Mouse (Mus musculus): ENCODE results near the gene B230104I21Rik.

Gene B230104I21Rik

GRCm38 (mm10) chr4:154352246-154352645, 16.3 kb downstream of the B230104I21Rik start:
- no peak for DNase-seq

DNA sequence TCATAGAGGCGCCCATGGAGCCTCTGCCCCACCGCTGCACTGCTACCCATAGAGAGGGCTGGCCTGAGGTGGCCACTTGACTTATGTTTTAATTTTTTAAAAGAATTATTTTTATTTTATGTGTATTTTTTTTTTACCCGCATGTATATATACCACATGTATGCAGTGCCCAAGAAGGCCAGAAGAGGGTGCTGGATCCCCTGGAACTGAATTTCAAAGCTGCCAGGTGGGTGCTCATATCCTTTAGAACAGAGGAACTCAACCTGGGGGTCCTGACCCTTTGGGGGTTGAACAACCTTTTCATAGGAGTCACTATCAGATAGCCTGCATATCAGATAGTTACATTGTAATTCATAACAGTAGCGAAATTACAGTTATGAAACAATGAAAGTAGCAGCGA, 19.5 kb downstream of the B230104I21Rik start:
- no peak for DNase-seq

GRCm38 (mm10) chr4:154358370-154358769, 22.4 kb downstream of the B230104I21Rik start:
- no peak for DNase-seq

DNA sequence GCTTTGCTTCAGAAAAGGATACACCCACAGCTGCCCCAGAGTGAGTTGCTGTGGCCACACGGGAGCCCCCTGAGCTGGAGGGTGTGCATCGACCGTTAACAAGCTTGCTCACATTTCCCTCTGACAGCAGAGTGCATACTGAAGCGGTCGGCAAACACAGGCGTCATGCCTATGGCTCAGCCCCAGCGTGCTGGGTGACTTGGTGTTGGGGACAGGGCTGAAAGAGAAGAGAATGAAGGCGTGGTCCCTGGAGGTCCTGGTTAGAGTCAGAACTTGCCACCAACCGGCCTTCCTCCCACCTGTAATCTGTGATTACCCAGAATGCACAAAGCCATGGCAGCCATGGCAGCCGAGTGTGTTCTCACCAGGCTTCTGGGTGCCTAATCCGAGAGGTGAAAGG, 22.9 kb downstream of the B230104I21Rik start:
- DNase-seq: no peak

GRCm38 (mm10) chr4:154359762-154360300, 23.9 kb downstream of the B230104I21Rik start:
- DNase-seq: no peak

DNA sequence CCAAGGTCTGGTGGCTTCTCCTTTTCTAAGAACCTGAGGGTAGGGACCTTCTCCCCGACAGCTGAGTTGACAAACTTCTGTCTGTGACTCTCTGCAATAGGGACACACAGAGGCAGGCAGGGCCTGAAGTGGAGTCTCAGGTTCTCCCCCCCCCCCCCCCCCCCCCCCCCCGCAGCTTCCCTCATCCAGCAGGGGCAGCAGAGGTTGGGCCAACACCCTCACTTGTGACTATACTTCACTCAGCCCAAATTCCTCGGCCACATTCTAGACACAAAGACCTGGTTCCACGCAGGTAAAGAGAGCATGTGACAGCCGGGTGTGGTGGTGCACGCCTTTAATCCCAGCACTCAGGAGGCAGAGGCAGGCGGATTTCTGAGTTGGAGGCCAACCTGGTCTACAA, 24.5 kb downstream of the B230104I21Rik start:
- no peak for DNase-seq

- DNase-seq: no peak
Measured at GRCm38 (mm10) chr4:154360850-154361249, 24.9 kb downstream of the B230104I21Rik start.

- no peak for DNase-seq
Measured at GRCm38 (mm10) chr4:154364752-154365151, 28.8 kb downstream of the B230104I21Rik start.

- no peak for DNase-seq
Measured at GRCm38 (mm10) chr4:154366836-154367235, 30.9 kb downstream of the B230104I21Rik start.

DNA sequence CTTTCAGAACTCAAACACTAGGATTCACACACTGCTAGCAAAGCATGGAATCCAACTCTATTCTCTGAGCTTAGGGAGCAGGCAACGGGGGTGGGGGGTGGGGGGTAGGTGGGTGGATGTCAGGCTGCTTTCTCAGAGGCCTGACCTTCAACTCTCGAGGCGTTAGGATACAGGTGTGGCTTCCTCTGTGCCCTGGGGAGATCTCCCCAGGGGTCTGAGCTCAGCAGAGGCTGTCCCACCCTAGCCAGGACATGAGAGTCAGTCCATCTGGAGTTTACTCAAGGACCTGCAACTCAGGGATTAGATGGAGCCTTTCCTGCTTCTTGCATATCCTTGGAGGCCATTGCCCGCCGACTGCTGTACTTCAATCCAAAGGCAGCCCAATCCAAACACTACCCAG, 33.2 kb downstream of the B230104I21Rik start:
- DNase-seq: no peak

DNA sequence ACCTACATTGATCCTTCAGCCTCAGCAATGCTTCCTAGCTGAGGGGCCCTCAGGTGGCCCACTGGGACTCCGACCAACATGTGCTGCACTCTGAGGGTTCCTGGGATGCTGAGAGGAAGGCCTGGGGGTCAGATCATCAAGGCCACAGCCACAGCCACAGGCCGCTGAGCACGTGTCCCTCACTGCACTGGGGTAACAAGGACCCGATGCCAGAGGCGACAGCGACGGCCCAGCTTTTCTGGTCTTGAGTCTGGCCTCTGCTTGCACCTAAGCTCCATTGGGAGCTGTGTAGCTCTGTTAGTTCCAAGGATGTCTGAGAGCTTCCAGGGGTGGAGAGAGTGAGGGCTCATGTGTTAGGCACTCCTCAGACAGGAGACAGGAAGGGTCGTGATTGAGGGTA, 34.9 kb downstream of the B230104I21Rik start:
- DNase-seq: no peak

DNA sequence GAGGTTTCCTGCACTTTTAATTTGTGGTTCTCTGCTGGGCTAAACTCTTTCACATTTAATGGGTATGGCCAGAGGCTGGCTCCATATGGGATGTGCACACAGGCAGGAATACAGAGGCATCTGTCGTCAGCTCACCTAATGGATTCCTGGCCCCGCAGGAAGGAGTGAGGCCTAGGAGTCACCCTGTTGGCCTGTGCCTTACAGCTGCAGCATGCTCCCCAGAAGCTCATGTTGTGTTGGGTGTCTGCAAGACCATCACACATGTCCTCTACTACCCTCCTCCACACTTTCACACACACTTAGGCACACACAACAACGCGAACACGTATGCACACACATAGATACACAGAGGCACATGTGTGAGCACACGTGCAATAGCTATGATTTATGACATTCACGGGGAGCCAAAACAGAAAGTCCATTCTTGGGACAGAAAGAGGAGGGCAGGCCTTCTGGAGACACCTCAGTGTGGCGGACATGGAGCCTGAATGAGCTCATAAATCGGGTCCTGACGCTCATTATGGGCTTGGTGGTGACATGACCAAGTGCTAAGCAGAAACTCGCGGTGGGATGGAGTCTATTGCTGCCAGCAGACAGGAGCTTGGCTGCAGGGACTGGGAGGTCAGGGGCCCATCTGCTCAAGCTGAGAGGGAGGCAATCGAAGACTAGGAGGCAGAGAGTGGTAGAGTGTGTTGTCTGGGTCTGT, 35.8 kb downstream of the B230104I21Rik start:
- no peak for DNase-seq

DNA sequence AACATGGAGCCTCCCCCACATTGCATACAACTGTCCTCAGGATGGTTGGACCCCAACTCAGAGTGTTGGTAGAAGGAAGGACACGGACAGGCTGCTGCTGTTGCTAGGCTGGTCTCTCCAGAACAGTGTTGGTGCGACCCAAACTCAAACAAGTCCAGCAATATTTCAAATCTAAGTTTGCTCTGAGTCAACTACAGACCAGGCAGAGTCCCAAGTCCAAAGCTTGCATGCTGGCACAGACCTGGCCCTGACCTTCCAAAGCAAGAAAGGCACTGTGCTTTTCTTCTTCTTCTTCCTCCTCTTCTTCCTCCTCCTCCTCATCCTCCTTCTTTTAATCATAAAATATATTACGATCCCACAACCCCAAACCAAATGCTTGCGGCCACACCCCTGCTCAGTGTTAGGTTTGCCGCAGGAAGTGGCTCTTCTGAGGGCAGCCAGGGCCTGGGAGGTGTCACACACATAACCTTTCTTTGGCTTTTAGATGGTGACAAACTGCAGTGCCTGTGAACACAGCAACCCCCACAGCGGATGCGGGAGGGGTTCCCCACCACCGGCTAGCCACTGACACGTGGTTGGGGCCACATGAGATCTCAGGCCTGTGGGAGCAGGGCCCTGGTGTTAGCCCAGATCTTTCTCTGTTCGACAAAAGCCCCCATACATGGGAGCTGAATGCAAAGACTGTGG, 40.2 kb downstream of the B230104I21Rik start:
- no peak for DNase-seq

DNA sequence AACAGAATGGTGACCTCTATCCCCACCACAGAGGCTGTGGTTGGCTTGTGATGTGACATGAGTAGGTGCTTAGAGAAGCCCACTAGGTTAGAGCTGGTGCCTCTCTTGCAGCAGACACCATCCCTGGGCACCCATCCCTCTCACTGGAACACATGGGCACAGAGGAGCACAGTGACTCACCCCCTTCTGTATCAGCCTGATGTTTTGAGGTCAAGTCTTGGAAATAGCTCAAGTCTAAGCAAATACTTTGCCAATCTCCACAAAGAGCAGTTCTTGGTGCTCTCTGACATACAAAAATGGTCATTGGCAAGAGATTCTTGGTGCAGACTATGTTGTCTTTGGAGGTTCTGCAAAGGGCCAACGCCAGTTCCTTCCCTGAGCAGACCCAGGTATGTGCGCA, 42.9 kb downstream of the B230104I21Rik start:
- no peak for DNase-seq

- no peak for DNase-seq
Measured at GRCm38 (mm10) chr4:154385208-154385607, 49.3 kb downstream of the B230104I21Rik start.

GRCm38 (mm10) chr4:154385918-154386317, 50.0 kb downstream of the B230104I21Rik start:
- no peak for DNase-seq

GRCm38 (mm10) chr4:154386810-154387209, 50.9 kb downstream of the B230104I21Rik start:
- DNase-seq: no peak

GRCm38 (mm10) chr4:154389641-154390040, 53.7 kb downstream of the B230104I21Rik start:
- DNase-seq: no peak

DNA sequence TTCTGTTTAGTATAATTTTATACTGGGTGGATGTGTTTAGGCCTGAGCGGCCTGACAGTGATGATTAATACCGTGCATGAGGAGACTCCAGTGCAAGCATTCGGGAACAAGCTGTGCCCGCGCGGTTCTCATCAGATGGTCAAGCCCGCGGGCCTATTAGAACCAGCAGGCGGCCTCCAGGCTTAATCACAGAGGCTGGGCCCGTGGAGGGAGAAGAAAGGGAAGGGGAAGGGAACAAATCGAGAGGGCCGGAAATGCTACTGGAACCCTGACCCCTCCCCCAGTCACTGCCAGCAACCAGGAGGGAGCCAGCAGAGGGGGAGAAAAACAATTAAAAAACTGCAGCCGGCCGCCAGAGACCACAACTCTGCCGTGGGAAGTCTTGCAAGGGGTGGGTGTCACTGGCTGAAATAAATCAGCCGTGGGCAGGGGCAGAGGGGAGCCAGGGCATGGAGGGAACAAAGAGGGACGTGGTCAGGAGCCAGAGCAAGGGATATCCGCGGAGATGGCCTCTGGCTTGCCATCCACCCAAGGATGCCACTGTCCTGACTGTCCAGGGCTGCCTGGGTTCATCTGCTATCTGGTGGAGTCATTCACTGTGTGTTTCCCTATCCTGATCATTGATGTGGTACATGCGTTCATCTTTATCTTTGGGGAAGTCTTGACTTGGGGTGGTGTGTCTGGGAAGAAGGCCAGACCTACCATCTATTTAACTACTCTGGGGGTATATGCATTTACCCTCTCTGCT, 54.6 kb downstream of the B230104I21Rik start:
- DNase-seq: no peak

DNA sequence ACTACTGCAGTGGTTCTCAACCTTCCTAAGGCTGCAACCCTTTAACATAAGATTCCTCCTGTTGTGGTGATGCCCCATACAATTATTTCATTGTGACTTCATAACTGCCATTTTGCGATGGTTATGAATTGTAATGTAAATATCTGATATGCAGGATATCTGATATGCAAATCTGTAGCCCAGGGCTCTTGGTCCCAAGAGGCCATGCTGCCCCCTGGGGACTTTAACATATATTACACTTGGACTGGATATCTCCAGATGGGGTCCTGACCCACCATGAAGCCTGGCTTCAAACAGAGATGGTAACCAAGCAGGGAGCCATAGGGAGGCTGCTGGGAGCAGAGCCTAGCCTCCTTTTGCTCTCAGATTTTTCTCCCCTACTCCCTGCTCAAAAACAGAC, 56.7 kb downstream of the B230104I21Rik start:
- DNase-seq: no peak

DNA sequence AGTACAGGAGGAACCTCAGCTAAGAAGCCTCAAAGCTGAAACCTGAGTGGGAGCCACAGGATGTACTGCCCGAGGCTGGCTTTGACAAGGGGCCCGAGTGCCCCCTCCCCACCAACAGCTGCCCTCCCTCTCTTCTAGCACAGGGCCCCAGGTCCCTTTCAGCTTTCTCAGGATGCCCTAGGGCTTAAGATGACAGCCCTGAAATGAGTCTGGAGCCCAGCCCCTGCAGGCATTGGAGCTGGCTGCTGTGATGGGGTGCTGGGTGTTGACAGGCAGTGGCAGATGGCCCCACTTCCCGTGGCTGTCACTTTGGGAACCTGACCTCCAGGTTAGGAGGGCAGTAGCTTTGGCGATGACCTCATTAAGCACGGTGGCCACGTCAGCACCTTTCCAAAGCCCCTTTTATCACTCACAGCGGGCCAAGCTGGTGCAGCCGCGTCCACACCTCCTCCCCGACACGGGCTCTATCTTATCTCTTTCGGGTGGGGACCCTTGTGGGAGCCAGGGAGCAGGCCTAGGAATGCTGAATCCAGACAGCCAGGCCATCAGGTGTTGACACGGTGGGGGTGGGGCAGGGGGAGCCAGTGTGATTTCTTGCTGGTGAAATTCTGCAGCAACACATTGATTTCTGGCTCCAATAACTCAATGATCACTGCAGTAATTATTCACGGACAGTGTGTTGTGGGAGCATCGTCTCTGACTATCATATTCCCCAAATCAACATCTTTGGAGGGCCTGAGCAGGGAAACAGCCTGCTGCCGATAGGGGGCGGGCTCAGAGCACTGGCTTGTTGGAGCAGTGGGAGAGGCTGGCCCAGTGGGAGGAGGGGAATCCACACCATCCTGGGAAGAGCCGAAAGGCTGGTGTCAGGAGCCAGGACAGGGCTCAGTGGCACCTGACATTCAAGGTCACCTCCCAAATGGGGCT, 57.5 kb downstream of the B230104I21Rik start:
- peak; percentile 12 to 31 for DNase-seq

GRCm38 (mm10) chr4:154394123-154394722, 58.3 kb downstream of the B230104I21Rik start:
- peak in 1 of 2 experiments; percentile 8 for DNase-seq
